ENCODE assay signal across 22 mouse cellular contexts in the genomic region with DNA sequence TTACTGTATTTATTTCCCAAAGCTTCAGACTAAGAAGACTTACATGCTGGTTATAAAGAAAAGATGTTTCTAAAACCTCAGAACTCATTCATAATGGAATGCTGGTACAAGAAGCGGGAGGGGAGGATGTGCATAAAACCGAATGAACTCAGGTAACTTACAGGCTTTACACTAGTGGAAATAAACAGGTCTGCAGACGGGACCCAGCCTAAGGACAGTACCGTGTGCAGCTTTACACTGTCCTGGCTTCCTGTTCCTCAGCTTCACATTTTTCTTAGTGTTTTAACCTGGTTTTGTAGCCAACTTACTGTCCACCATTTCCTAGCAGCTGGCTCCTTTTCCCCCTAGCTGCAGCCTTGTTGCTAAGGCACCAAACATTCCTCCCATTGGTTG.
A peak's percentile ranks its signal among the peaks of the same experiment; 100 is the strongest.
DNase-seq lines count a peak whose midpoint lies in the region; ATAC-seq and TF ChIP-seq lines count a peak whose summit lies in the region.
"Had no signal": no experiment of that assay in that cellular context is flagged by ENCODE, and none has a peak within 500 bp of the region (broad histone marks: within the 10 kb centered on the region; RNA-seq: fewer than 3 reads in every experiment).

No protein-coding gene starts in this region.

- no peak for DNase-seq in lung, embryonic 14.5 days
- DNase-seq in lung, postnatal 10 days: no peak
- DNase-seq in forelimb bud, embryonic 11.5 days (ENCODE audit: low read depth, low spot score): peak; percentile 12
- no peak for DNase-seq in spleen, adult 18-20 months
- DNase-seq in cerebellum, adult 8-10 months: no peak
- DNase-seq: adrenal gland, adult 2 months; adrenal gland, postnatal 25 days; cerebellum, adult 11-12 months; cerebellum, adult 9-10 months; cerebellum, postnatal 14 days; gastrocnemius, adult 2 months; gastrocnemius, postnatal 14 days; heart, adult 11 months had no signal

- H3K27ac ChIP-seq in lung, embryonic 14.5 days (ENCODE audit: low read depth): no peak overlapping the region
- peak overlapping the region; percentile 59; the same call in 1 of the 2 replicates for H3K27ac ChIP-seq in limb, embryonic 12.5 days
- H3K27ac ChIP-seq in neural tube, embryonic 14.5 days (ENCODE audit: low read depth, low read length): no peak overlapping the region
- no peak overlapping the region for H3K27ac ChIP-seq in hindbrain, embryonic 13.5 days
- H3K27ac ChIP-seq: forebrain, embryonic 10.5 days; forebrain, embryonic 13.5 days; gastrocnemius, adult 2 months; hindbrain, embryonic 12.5 days had no signal

- H3K36me3 ChIP-seq in lung, embryonic 14.5 days (ENCODE audit: insufficient read depth): no peaks in the 10 kb centered on the region
- H3K36me3 ChIP-seq in limb, embryonic 12.5 days: no peaks in the 10 kb centered on the region
- no peaks in the 10 kb centered on the region for H3K36me3 ChIP-seq in neural tube, embryonic 14.5 days (ENCODE audit: control insufficient read depth, insufficient read depth, low read length)
- no peaks in the 10 kb centered on the region for H3K36me3 ChIP-seq in hindbrain, embryonic 13.5 days
- H3K36me3 ChIP-seq: forebrain, embryonic 10.5 days; hindbrain, embryonic 12.5 days had no signal

- no peaks in the 10 kb centered on the region for H3K4me1 ChIP-seq in lung, embryonic 14.5 days (ENCODE audit: insufficient read depth)
- H3K4me1 ChIP-seq in limb, embryonic 12.5 days (replicated peaks): peaks cover 6% of the 10 kb centered on the region
- H3K4me1 ChIP-seq in neural tube, embryonic 14.5 days (ENCODE audit: control insufficient read depth, insufficient read depth, low read length): no peaks in the 10 kb centered on the region
- H3K4me1 ChIP-seq in hindbrain, embryonic 13.5 days (replicated peaks): no peaks in the 10 kb centered on the region; the same call in 1 of the 2 replicates
- H3K4me1 ChIP-seq: forebrain, embryonic 10.5 days; forebrain, embryonic 13.5 days; hindbrain, embryonic 12.5 days had no signal

- no peaks in the 10 kb centered on the region for H3K9me3 ChIP-seq in lung, embryonic 14.5 days (ENCODE audit: low read depth, low read length)
- H3K9me3 ChIP-seq in limb, embryonic 12.5 days: no peaks in the 10 kb centered on the region
- no peaks in the 10 kb centered on the region for H3K9me3 ChIP-seq in neural tube, embryonic 14.5 days (ENCODE audit: control insufficient read depth, low read length)
- no peaks in the 10 kb centered on the region for H3K9me3 ChIP-seq in hindbrain, embryonic 13.5 days
- H3K9me3 ChIP-seq: forebrain, embryonic 10.5 days; forebrain, embryonic 13.5 days; hindbrain, embryonic 12.5 days had no signal

- ATAC-seq in lung, embryonic 14.5 days (ENCODE audit: insufficient read depth): peak; percentile 41; the same call in 1 of the 2 replicates
- peak; percentile 58; the same call in 1 of the 2 replicates for ATAC-seq in limb, embryonic 12.5 days (ENCODE audit: insufficient number of reproducible peaks, insufficient read depth, low FRiP score, low TSS enrichment, low read depth)
- peak; percentile 44 for ATAC-seq in neural tube, embryonic 14.5 days (ENCODE audit: low read depth)
- no peak for ATAC-seq in hindbrain, embryonic 13.5 days (ENCODE audit: low FRiP score)
- ATAC-seq: CD4-positive, CD25-positive, alpha-beta regulatory T cell, adult 4 months; forebrain, embryonic 13.5 days; forebrain, embryonic 16.5 days had no signal

- H3K4me2 ChIP-seq in lung, embryonic 14.5 days: no peak overlapping the region
- H3K4me2 ChIP-seq in limb, embryonic 12.5 days: no peak overlapping the region
- no peak overlapping the region for H3K4me2 ChIP-seq in neural tube, embryonic 14.5 days (ENCODE audit: low read depth, low read length)
- H3K4me2 ChIP-seq in hindbrain, embryonic 13.5 days: no peak overlapping the region
- H3K4me2 ChIP-seq: forebrain, embryonic 13.5 days; heart, embryonic 11.5 days; hindbrain, embryonic 12.5 days had no signal

- H3K4me3 ChIP-seq in lung, embryonic 14.5 days (ENCODE audit: low read depth, low read length): no peak overlapping the region
- H3K4me3 ChIP-seq in limb, embryonic 12.5 days (replicated peaks): no peak overlapping the region
- H3K4me3 ChIP-seq in neural tube, embryonic 14.5 days (ENCODE audit: low read depth, low read length): no peak overlapping the region
- H3K4me3 ChIP-seq in hindbrain, embryonic 13.5 days: no peak overlapping the region
- H3K4me3 ChIP-seq: forebrain, embryonic 10.5 days; forebrain, embryonic 13.5 days; gastrocnemius, adult 2 months; hindbrain, embryonic 12.5 days had no signal

- no peaks in the 10 kb centered on the region for H3K27me3 ChIP-seq in lung, embryonic 14.5 days (ENCODE audit: insufficient read depth, low read length)
- H3K27me3 ChIP-seq in limb, embryonic 12.5 days: no peaks in the 10 kb centered on the region
- no peaks in the 10 kb centered on the region for H3K27me3 ChIP-seq in neural tube, embryonic 14.5 days (ENCODE audit: control insufficient read depth, insufficient read depth, low read length)
- H3K27me3 ChIP-seq in hindbrain, embryonic 13.5 days: no peaks in the 10 kb centered on the region
- H3K27me3 ChIP-seq: forebrain, embryonic 13.5 days; hindbrain, embryonic 12.5 days had no signal

- no peak overlapping the region for H3K9ac ChIP-seq in lung, embryonic 14.5 days
- H3K9ac ChIP-seq in limb, embryonic 12.5 days (replicated peaks): no peak overlapping the region
- H3K9ac ChIP-seq in neural tube, embryonic 14.5 days (replicated peaks; ENCODE audit: low read depth, low read length): no peak overlapping the region
- H3K9ac ChIP-seq in hindbrain, embryonic 13.5 days: no peak overlapping the region
- H3K9ac ChIP-seq: forebrain, embryonic 13.5 days; hindbrain, embryonic 12.5 days had no signal

- WGBS in lung, embryonic 14.5 days: 74% methylated on average over 4 of the region's 4 CpGs
- 30% methylated on average over 4 of the region's 4 CpGs for WGBS in limb, embryonic 12.5 days
- WGBS in neural tube, embryonic 14.5 days: 65% methylated on average over 4 of the region's 4 CpGs
- WGBS in hindbrain, embryonic 13.5 days: 85% methylated on average over 4 of the region's 4 CpGs

- TF ChIP-seq CTCF in lung, embryonic 14.5 days (IDR thresholded peaks at IDR 0.05; ENCODE audit: low read depth): no peak
